Mouse (Mus musculus): ENCODE results near the gene Snd1.

DNA sequence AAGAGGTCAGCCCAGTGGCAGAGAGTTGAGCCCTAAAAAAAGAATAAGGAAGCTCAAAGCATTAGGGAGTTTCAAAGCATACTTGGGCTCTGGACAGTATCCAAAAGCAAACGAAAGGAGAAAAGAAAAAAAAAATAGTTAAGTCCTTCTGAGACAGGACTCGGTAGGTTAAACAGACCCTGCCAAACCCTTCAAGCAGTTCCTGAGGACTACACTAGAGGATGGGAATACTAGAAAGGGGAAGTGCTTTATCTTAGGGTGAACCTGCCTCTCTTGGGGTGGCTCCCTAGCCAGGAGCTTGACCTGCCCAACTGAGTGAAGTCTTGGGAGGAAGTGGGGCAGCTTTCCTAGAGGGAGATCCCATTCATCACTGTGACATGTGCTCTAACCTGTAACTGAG is 248.1 kb downstream of the Snd1 start:
- TF ChIP-seq GATA1 (IDR thresholded peaks at IDR 0.05; ENCODE audit: borderline replicate concordance, low read length) = no peak
- TF ChIP-seq FLI1 (IDR thresholded peaks at IDR 0.05; ENCODE audit: low read length) = no peak
